Mouse (Mus musculus) kidney, embryonic 16.5 days (tissue): ENCODE data around the gene 2310022B05Rik. TPM values are rescaled to one million over a fixed set of nuclear protein-coding genes. Genes with fewer than 3 reads are reported as not detected.
A peak's percentile ranks its signal among the peaks of the same experiment; 100 is the strongest.

ENCODE experiments used
- ATAC-seq: fragments of 200-750 bp; cut with Nextera tagmentation; 2 replicates; pipeline ENCODE4 v1.8.0; 2017; ENCODE audit warnings: moderate TSS enrichment; ENCODE audit not compliant: low FRiP score, low TSS enrichment
- H3K27ac ChIP-seq: fragments of 300-500 bp; sonication (generic); 2 replicates; pipeline ENCODE4 v1.5.1; 2014; ENCODE audit warnings: low read length
- H3K27me3 ChIP-seq: fragments of 300-500 bp; sonication (generic); 2 replicates; pipeline ENCODE4 v1.6.1; 2014; ENCODE audit warnings: low read length, control low read depth, mixed read lengths; ENCODE audit not compliant: insufficient read depth
- H3K36me3 ChIP-seq: fragments of 300-500 bp; sonication (generic); 2 replicates; pipeline ENCODE4 v1.6.1; 2014; ENCODE audit warnings: low read length, control low read depth, mixed read lengths; ENCODE audit not compliant: insufficient read depth
- H3K4me1 ChIP-seq: fragments of 300-500 bp; sonication (generic); 2 replicates; pipeline ENCODE4 v1.6.1; 2014; ENCODE audit warnings: low read length, control low read depth, mixed read lengths; ENCODE audit not compliant: insufficient read depth
- H3K4me2 ChIP-seq: fragments of 300-500 bp; sonication (generic); replicated peaks from 2 replicates; pipeline ENCODE4 v1.6.1; 2014; ENCODE audit warnings: low read depth, low read length
- H3K4me3 ChIP-seq: fragments of 300-500 bp; sonication (generic); 2 replicates; pipeline ENCODE4 v1.5.1; 2014; ENCODE audit warnings: mild to moderate bottlenecking, low read length
- H3K9ac ChIP-seq: fragments of 300-500 bp; sonication (generic); replicated peaks from 2 replicates; pipeline ENCODE4 v1.6.1; 2014; ENCODE audit warnings: low read length
- H3K9me3 ChIP-seq: fragments of 300-500 bp; sonication (generic); 2 replicates; pipeline ENCODE4 v1.6.1; 2016; ENCODE audit warnings: low read length, control low read depth
- WGBS: fragments of 180-500 bp; shearing (Covaris S2); extraction: QIAGEN DNeasy Blood & Tissue Kit; methylation state at CpG from one replicate; pipeline ENCODE4 v1.1.7; 2014; 5-methylcytosine and 5-hydroxymethylcytosine counted together
- polyA plus RNA-seq: library from polyadenylated mRNA; unstranded; fragments of >200 nt; fragmentation: Nextera tagmentation; extraction: Ambion mirVana; gene quantifications from 2 replicates; pipeline ENCODE4 v1.2.1, GENCODE M21; 2015

The 2310022B05Rik gene
- 28.0 and 31.7 TPM in 2 replicates for polyA plus RNA-seq

DNA sequence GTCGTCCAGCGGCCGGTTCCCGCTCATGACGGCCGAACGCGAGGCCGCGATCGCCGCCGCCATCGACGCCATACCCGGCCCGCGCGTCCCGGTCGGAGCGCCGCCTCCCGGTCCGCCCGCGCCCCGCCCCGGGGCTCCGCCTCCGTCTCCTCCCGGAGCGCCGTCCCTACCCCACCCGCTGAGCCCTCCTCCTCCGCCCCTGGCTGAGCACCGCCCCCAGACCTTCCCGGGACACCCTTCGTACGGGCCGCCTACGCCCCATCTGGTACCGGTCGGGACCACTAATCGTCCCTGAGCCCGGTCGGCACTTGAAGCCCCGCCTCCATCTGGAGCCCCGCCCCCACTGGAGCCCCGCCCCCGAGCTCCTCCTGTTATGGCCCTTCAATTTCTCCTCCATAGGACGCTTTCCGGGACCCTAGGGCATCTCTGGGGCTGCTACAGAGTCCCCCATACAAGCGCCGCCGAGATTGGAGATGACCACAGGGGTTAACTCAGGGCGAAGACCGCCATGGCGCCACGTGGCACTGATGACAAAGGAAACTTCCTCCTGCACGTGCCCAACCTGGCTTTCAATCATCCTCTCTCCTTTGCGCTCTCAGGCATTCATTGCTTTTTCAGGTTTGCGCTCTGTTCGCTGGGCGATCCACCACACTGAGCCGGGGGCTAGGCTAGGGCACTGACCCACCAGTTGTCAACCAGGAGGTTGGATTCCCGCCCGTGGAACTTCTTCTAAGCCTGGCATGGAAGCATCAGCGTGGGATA is at the start of gene 2310022B05Rik:
TSS of gene 2310022B05Rik (minus strand) at position 258 of the 762 bp plus-strand sequence.
- H3K4me2 ChIP-seq, result peak within 1 kb of the TSS; percentile 70
- peak within 1 kb of the TSS; percentile 93 for H3K4me3 ChIP-seq
- no peaks in the 10 kb centered on the region for H3K27me3 ChIP-seq
- H3K36me3 ChIP-seq, result no peaks in the 10 kb centered on the region
- H3K4me1 ChIP-seq, result peaks cover 44% of the 10 kb centered on the region
- no peaks in the 10 kb centered on the region for H3K9me3 ChIP-seq
- H3K27ac ChIP-seq, result peak within 1 kb of the TSS; percentile 90
- ATAC-seq, result peak; percentile 96
- WGBS, result 1% methylated on average over 64 of the region's 69 CpGs
- H3K9ac ChIP-seq, result peak within 1 kb of the TSS; percentile 93

DNA sequence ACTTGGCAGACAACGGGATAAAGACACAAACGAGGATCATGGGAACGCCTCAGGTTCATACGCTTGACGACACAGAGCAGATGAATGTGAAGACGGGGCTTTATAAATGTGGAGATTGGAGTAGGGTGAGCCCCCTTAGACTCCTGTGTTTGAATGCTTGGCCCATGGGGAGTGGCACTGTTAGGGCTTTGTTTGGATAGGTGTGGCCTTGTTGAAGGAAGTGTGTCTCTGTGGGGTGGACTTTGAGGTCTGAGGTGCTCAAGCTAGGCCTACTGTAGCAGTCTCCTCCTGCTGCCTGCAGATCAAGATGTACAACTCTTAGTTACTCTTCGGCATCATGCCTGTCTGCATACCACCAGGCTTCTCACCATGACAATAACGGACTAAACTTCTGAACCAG is 42.7 kb upstream of the 2310022B05Rik start:
- Histone ChIP-seq H3K4me3 (no peak overlapping the region), H3K36me3 (peaks cover 12% of the 10 kb centered on the region; the same call in 1 of the 2 replicates)
- ATAC-seq, result no peak

DNA sequence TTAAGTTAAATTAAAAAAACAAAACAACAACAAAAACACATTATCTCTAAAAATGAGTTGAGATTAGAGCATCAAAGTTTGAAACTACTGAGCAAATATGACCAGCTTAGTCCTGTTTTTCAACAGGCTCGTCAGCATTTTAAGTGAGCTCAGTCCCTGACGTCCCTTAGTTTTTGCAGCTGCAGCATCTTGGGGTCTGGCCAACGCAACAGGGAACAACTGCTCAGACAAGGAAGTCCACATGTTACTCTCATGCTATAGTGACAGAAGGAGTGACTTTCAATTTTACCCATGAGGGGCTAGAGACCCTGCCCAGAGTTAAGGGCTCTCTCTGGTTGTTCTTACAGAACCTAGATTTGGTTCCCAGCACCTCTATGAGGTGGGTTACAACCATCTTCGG is 41.2 kb upstream of the 2310022B05Rik start:
- WGBS, result 82% methylated on average over 4 of the region's 4 CpGs
- H3K9ac ChIP-seq, result no peak overlapping the region
- no peak for ATAC-seq

More for the DNA sequence above, 42.7 kb upstream of the 2310022B05Rik start:
- Histone ChIP-seq H3K4me1 (no peaks in the 10 kb centered on the region), H3K9me3 (no peaks in the 10 kb centered on the region), H3K27ac (no peak overlapping the region), H3K4me2 (no peak overlapping the region), H3K27me3 (no peaks in the 10 kb centered on the region), H3K9ac (no peak overlapping the region)
- 94% methylated on average over 8 of the region's 8 CpGs for WGBS

DNA sequence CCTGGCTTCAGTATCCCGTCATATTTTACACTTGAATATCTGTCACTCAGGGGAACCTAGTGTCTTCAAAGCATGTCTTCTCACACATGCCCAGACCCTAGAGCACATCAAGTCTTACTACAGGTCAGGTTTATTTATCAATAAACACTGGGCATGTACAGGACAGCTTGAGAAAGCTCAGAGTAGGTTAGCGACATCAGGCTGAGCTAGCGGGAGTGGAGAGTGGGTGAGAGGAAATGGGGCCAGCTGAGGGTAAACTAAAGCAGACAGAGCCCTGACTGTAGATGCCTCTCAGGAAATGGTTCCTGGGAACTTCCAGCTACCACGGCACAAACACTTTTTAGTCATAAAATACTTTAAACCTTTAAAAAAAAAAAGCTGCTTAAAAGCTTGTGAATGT is 40.4 kb upstream of the 2310022B05Rik start:
- 67% methylated on average over 4 of the region's 4 CpGs for WGBS
- Histone ChIP-seq H3K4me1 (no peaks in the 10 kb centered on the region), H3K9ac (no peak overlapping the region), H3K9me3 (no peaks in the 10 kb centered on the region), H3K36me3 (peaks cover 7% of the 10 kb centered on the region), H3K4me3 (no peak overlapping the region), H3K27ac (no peak overlapping the region), H3K4me2 (no peak overlapping the region), H3K27me3 (no peaks in the 10 kb centered on the region)
- no peak for ATAC-seq

More for the DNA sequence above, 41.2 kb upstream of the 2310022B05Rik start:
- Histone ChIP-seq H3K4me1 (no peaks in the 10 kb centered on the region), H3K27ac (no peak overlapping the region), H3K9me3 (no peaks in the 10 kb centered on the region), H3K27me3 (no peaks in the 10 kb centered on the region), H3K4me3 (no peak overlapping the region), H3K36me3 (peaks cover 9% of the 10 kb centered on the region), H3K4me2 (no peak overlapping the region)

DNA sequence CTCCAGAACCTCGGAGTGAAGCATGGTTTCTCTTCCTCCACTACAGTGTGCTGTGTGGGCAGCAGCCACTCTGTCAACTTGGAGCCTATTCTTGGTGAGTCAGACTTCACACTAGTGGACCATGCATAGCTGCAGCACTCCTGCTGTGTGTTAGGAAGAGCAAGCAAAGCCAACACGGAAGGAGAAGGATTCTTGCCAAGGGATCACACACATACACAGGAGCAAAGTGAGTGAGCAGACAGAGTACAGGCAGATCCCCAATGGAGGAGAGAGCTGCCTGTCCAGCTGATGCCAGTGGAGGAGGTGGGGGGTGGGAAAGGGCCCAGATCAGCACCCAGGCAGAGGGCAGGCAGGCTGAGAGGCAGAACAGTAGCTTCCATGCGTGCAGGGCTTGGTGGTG is 39.0 kb upstream of the 2310022B05Rik start:
- H3K27ac ChIP-seq, result no peak overlapping the region
- no peak for ATAC-seq
- H3K9ac ChIP-seq, result no peak overlapping the region
- no peak overlapping the region for H3K4me3 ChIP-seq
- no peaks in the 10 kb centered on the region for H3K4me1 ChIP-seq
- peaks cover 17% of the 10 kb centered on the region for H3K36me3 ChIP-seq
- 80% methylated on average over 3 of the region's 3 CpGs for WGBS
- no peaks in the 10 kb centered on the region for H3K27me3 ChIP-seq
- H3K4me2 ChIP-seq, result no peak overlapping the region
- no peaks in the 10 kb centered on the region for H3K9me3 ChIP-seq

DNA sequence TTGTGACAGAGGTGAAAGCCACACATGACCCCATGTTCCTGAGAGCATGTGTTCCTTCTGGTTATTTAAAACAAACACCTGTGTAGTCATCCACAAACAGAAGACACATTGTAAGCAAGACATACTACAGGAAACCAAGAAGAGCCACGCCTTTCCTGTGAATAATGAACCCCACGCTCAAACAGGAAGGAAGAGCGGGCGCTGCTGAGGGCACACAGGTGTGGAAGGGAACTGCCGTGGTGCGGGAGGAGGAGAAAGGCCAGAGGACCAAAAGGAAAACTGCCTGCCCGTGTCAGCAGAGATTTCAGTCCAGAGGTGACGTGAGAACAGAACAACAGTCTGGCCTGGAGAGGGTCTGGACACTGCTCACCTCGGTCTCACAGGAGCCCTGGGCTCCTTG is 37.9 kb upstream of the 2310022B05Rik start:
- H3K27ac ChIP-seq, result no peak overlapping the region
- H3K27me3 ChIP-seq, result no peaks in the 10 kb centered on the region
- no peak overlapping the region for H3K4me2 ChIP-seq
- 74% methylated on average over 9 of the region's 9 CpGs for WGBS
- no peak for ATAC-seq
- H3K36me3 ChIP-seq, result peaks cover 17% of the 10 kb centered on the region
- H3K9ac ChIP-seq, result no peak overlapping the region
- no peaks in the 10 kb centered on the region for H3K9me3 ChIP-seq
- no peaks in the 10 kb centered on the region for H3K4me1 ChIP-seq
- no peak overlapping the region for H3K4me3 ChIP-seq

DNA sequence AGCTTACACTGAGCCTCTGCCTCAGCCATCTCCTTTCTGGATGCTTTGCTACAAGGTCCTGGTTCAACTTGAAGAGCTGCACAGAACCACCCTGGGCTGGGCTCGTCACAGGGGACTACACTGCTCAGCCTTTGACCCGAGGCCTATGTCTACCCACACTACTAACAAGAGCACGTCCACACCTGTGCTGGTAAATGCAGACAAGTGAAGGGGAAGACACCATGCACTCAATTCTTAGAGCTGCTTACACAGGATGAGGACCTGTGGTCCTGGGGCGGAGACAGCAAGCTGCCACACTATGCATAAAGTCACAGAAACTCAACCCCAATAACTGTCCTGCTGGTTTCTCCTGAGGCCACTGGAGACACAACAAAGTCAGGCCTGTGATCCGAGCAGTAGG is 37.1 kb upstream of the 2310022B05Rik start:
- ATAC-seq, result no peak
- H3K4me3 ChIP-seq, result no peak overlapping the region
- H3K27me3 ChIP-seq, result no peaks in the 10 kb centered on the region
- no peaks in the 10 kb centered on the region for H3K4me1 ChIP-seq
- no peak overlapping the region for H3K4me2 ChIP-seq
- H3K9ac ChIP-seq, result no peak overlapping the region
- no peak overlapping the region for H3K27ac ChIP-seq
- WGBS, result 86% methylated on average over 5 of the region's 5 CpGs
- peaks cover 17% of the 10 kb centered on the region for H3K36me3 ChIP-seq
- no peaks in the 10 kb centered on the region for H3K9me3 ChIP-seq

DNA sequence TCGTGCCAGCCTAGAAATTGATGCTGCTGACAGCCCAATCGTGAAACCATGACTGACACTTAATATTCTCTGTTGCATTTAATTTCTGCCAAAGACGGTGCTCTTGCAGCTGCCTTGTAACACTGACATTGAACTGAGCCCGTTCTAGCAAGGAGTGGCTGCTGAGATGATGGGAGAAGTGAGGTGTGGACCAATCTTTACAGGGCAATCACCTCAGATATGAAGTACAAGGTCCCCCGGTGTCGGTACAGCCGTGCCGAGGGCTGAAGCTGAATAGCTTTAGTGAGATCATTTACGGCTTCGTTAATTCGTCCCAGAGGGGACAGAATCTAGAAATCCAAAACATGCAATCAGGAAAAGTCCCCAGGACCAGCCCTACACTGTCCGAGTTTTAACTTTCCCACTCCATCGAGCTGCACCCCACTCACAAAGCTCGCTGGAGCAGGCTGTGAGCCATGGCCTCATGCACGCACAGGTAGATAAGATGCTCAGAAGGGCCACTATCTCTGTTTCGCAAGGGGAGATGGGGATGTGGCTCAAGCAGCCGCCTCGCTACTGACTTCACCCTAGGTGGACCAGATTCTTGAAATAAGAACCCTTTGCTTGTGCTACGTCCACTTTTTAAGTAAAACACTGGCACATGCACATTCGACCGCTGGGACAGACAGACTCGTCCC is 32.4 kb upstream of the 2310022B05Rik start:
- H3K36me3 ChIP-seq, result peaks cover 24% of the 10 kb centered on the region
- H3K4me2 ChIP-seq, result no peak overlapping the region
- no peak for ATAC-seq
- WGBS, result 94% methylated on average over 22 of the region's 22 CpGs
- no peak overlapping the region for H3K27ac ChIP-seq
- no peaks in the 10 kb centered on the region for H3K4me1 ChIP-seq
- H3K9ac ChIP-seq, result no peak overlapping the region
- no peak overlapping the region for H3K4me3 ChIP-seq
- H3K27me3 ChIP-seq, result no peaks in the 10 kb centered on the region
- H3K9me3 ChIP-seq, result no peaks in the 10 kb centered on the region

DNA sequence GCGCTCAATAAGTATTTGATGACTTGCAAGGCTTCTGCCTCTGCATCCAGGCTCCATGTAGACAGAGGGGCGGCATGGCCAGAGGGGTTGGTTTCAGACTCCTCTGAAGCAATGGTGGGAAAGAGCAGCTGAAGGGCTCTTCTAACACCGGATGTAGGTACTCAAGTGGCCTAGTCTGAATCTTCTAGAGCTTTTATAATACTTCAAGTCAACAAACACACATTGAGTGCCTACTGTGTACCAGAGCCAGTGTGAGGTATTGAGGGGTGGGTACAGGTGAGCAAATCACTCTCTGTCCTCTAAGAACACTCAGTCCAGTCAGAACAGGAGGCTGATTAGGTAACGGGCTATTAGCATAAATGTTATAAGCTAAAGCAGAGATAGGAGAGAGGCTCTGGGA is 28.5 kb upstream of the 2310022B05Rik start:
- Histone ChIP-seq H3K27ac (no peak overlapping the region), H3K4me1 (no peaks in the 10 kb centered on the region), H3K27me3 (no peaks in the 10 kb centered on the region), H3K9ac (no peak overlapping the region), H3K36me3 (peaks cover 16% of the 10 kb centered on the region), H3K4me3 (no peak overlapping the region), H3K9me3 (no peaks in the 10 kb centered on the region), H3K4me2 (no peak overlapping the region)
- WGBS, result 94% methylated on average over 4 of the region's 4 CpGs
- ATAC-seq, result no peak

DNA sequence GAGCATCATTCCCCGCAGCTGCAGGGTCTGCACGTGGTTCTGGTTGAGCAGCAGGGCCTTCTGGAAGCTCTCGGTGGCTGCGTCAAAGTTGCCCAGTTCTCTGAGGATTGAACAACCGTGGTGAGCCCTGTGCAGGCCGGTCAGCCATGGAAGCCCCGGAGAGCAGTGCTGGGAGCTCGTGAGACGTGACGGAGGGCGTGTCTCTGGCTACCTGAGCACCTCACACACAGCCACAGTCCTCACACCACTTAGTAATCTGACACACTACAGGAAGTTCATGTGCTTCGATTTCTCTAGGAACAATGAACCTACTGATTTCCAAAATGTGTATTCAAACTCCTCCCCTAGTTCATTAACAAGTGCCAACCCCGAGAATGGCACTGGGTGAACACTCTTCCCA is 25.7 kb upstream of the 2310022B05Rik start:
- 69% methylated on average over 13 of the region's 13 CpGs for WGBS
- Histone ChIP-seq H3K4me2 (no peak overlapping the region), H3K4me3 (no peak overlapping the region), H3K4me1 (no peaks in the 10 kb centered on the region), H3K9ac (no peak overlapping the region), H3K36me3 (peaks cover 22% of the 10 kb centered on the region), H3K27me3 (no peaks in the 10 kb centered on the region), H3K9me3 (no peaks in the 10 kb centered on the region), H3K27ac (no peak overlapping the region)
- ATAC-seq, result no peak
